Mouse (Mus musculus): Measurements from ENCODE around the gene Efna1. TPM values are rescaled to one million over a fixed set of nuclear protein-coding genes. Genes with fewer than 3 reads are reported as not detected.

Gene Efna1
- polyA plus RNA-seq, 1 experiment from 2014 or later: 12.4 TPM

DNA sequence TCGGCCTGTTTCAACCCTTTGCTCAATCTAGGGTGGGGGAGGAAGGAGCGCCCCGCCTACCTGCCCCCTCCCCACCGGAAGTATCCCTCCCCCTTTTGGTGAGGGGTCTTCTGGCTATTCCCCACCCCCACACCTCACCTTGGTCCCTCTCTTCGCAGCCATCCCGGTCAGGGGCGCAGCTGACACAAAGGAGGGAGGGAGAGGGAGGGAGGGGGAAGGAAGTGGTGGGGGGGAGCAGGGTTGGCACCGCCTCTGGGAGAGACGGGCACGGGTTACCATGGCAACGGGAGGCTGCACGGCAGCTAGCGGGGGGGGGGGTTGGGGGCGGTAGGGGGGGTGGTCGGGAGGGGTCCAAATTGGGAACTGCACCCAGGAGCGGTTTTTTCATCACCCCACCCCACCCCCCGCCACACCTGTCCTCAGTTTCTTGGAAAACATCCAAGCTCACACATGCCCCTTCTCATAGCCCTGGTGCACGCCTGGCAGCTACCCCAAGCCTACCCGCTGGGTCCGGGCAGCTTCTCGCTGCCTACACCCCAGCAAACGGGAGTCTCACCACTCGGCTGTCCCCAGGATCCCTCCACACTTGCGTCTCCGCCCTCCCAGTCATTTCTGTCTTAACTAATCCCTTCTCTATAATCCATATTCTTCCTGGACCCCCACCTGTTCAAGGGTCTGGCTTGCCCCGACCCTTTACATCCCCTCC is 35.8 kb downstream of the Efna1 start:
- DNase-seq (ENCODE audit: low spot score): peak; percentile 71

DNA sequence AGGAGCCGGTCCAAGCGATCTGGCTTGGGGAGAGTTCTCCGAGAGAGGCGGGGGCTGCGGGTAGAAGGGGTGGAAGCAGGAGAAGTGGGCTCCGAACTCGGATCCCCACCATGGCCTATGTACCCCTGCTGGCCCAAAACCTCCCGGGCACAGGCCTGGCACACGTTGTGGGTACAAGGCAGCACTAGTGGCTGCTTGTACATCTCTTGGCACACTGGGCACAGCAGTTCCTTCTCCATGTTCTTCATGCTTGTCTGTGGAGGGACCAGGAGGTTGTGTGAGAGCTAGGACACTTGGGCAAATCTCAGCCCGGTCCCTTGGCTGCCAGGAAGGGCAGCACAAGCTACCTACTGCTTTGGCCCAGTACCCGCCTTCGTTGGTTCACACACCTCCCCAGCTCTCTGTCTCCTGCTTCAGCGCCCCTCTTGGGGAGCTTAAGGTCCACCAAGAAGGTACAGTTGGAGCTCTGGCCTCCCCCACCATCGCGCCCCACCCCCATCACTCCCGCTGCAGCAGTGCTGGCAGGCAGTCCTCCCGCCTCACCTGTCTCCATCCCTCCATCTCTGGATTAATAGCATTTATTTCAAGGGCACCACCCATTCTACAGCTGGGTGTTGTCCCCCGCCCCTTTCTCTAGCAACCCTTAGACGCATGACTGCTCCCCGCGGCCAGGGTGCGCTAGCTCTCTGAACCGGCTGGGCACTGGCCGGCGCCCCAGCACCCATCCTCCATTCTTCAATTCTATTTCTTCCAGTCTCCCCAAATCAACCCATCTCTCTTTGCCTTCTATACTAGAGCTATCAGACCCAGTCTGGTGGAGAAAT is 36.6 kb downstream of the Efna1 start:
- no peak for DNase-seq (ENCODE audit: low spot score)

DNA sequence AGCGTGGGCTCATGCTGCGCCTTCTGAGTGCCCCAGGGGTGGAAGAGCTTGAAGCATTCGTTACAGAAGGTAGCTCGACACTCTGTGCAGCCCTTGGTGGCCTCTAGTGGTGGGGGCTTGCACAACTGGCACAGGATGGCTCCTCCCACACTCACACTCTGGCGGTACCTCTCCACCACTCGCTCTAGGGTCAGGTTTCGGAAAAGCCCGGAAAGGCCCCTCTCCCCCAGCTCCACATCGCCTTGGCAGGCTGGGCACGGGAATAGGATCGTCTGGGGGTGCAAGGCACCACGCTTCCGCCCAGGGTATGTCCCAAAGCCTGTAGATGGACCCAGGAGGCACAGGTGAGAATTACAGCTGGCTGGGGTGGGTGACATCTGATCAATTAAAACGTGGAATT is 37.3 kb downstream of the Efna1 start:
- DNase-seq (ENCODE audit: low spot score): peak; percentile 83

DNA sequence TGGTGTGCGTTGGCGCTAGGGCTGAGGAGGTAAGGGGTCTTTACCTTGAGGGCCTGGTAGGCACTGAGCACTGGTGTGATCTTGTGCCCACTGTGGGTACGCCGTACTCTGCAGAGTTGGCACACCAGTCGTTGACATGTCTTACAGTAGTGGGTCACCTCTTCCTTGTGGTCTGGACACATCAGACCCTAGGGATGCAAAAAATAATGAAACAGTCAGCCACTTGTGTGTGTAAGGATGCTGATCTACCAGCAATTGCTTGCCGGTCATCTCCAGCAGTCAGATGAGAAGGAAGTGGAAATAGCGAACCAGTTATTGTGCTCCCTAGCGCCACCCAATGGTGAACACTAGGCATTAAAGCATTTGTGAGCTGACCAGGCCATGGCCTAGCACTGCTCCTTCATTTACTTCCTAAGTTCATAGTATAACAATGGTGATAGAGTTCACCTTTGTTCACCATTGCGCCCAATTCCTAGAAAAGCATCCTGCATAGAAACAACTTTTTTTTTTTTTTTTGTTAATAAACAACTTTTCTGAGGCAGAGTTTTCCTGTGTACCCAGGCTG is 38.5 kb downstream of the Efna1 start:
- peak; percentile 26 for DNase-seq (ENCODE audit: low spot score)

DNA sequence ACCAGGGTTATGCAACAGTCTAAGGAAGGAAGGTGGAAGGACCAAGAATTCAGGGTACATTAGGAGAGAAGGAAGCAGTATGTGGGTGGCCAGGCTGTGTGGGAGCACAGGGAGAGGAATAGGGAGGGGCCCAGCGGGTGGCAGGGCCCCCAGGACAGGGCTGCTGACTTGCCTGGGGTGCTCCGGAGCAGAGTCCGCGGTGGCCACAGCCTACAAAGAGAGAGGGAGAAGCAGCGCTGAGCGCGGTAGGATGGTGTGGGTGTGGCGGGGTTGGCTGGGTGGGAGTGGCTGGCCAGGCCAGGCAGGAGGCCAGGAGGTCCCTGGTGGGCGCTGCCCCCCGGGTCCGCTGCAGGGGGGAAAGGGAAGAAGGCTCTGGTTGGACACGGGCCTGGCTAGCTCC is 42.4 kb downstream of the Efna1 start:
- DNase-seq (ENCODE audit: low spot score): no peak

DNA sequence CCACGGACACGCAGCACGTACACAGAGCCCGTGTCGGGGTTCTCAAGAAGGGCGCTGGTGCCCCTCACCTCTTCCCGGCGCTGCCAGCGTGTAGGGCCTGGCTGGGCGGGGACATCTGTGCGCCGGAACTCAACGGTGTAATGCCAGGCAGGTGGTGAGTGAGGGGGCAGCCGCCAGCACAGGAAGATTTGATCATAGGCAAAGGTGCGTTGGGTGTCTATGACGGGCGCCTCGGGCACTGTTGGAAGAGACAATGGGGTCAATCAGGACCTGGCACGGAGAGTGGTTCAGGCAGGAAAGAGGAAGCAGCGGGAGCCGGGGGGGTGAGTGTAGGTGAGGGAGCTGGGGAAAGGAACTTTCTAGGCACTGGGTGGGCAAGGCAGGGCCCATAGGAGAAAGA is 43.3 kb downstream of the Efna1 start:
- DNase-seq (ENCODE audit: low spot score): no peak

DNA sequence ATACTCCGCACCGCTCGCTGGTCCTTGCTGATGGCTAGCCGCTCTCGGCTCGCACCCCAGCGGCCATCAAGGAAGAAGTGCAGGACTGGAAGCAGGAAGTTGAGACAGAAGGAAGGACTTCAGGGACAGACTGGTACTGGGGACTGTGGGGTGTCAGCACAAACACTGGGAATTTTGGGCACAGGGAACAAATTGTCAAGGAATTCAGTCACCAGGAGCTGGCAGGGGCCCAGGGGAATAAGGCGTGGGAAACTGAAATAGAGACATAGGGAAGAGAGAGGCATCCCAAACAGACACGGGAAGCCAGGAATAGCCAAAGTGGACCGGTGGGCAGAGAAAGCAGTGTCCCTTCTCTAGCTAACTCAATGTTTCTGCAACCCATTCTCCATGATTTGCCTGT is 44.4 kb downstream of the Efna1 start:
- no peak for DNase-seq (ENCODE audit: low spot score)

DNA sequence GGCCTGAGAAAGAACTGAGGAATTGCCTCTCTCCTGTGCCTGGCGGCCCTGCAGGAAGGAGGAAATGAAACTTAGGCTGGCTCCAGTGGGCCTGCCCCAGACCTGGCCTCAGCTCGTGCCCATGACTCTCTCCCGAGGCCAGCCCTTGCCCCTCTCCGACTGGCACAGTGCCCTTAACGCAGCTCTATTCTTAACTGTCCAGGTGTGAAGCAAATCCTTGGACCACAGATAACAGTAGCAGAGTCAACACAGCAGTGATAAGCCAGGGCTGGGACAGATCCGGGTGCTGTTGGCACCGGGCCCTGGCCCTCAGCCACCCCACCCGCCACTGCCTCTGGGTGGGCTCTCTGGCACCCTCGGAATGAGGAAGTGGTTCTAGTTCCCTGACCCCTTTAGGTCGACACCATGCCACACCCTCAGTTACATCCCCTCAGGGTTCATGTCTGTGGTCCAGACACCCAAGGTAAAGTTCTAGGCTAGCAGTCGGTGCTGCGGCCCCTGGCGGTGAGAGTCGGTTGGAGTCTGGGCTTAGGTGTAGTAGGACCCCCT is 47.3 kb downstream of the Efna1 start:
- DNase-seq (ENCODE audit: low spot score): no peak

DNA sequence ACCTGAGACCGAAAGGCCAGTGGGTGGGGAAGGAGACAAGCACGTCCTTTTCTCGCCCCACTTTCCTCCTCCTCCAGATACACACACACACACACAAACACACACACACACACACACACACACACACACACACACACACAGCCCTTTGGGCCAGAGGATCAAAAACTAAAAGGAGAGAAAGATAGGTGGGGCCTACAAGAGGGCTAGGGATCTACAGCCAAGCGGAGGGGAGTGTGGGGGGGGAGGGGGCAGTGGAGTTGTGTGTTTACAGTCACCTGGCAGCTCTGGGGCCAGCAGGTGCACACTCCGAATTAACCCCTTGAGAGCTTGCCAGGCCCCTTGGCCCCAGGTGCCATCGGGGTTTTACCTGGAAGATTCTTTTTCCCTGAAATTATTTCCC is 48.3 kb downstream of the Efna1 start:
- DNase-seq (ENCODE audit: low spot score): no peak

DNA sequence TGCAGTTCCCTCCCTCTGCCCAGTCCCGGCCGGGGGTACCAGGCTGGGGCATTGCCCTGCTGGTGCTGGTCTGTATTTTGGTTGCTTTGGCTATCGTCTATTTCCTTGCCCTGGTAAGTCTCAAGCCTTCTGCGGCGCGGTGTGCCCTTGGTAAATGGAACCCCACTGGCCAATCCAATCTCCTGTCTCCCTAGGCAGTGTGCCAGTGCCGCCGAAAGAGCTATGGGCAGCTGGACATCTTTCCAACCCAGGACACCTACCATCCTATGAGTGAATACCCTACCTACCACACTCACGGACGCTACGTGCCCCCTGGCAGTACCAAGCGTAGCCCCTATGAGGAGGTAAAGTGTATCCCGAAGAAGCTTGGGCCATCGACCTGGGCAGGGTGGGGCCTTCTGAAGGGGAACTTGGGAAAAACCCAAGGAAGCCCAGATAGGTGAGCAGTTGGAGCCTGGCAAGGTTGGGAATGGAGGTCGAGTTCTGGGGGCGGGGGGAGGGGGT is 49.1 kb downstream of the Efna1 start:
- DNase-seq (ENCODE audit: low spot score): no peak

DNA sequence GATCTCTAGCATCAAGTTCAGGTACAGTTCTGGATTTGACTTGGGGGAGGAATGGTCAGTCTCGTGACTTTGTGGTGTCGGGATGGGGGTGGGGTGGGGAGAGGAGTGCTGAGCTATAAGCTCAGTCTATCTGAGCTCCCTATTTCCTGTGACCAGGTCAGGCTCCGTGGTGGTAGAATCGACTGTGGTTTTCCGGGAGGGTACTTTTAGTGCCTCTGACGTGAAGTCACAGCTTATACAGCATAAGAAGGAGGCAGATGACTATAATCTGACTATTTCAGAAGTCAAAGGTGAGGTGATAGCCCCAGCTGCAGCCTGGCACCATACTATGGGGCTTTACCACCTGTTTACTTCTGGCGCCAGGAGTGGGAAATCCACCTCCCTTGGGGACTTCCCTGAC is 49.6 kb downstream of the Efna1 start:
- DNase-seq (ENCODE audit: low spot score): no peak

DNA sequence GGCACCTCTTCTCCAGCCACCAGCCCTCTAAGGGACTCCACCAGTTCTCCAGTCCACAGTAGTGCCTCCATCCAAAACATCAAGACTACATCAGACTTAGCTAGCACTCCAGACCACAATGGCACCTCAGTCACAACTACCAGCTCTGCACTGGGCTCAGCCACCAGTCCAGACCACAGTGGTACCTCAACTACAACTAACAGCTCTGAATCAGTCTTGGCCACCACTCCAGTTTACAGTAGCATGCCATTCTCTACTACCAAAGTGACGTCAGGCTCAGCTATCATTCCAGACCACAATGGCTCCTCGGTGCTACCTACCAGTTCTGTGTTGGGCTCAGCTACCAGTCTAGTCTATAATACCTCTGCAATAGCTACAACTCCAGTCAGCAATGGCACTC is 50.4 kb downstream of the Efna1 start:
- no peak for DNase-seq (ENCODE audit: low spot score)

DNA sequence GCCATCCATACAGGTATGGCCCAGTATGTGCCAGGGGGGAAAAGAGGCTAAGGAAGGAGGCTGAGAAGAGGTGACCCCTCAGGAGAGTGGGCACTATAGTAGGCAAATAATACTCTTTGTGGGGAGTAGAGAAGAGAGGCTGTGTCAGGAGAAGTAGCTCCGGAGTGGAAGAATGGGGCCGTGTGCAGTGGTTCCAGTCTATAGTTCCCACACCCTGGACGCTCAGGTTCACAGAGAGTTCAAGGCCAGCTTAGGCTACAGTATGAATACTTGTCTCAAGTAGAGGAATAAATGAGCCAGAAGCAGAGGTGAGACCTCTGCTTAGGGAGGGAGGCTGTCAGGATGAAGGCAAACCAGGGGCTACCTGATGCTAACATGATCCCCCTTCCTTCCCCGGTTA is 51.7 kb downstream of the Efna1 start:
- no peak for DNase-seq (ENCODE audit: low spot score)

DNA sequence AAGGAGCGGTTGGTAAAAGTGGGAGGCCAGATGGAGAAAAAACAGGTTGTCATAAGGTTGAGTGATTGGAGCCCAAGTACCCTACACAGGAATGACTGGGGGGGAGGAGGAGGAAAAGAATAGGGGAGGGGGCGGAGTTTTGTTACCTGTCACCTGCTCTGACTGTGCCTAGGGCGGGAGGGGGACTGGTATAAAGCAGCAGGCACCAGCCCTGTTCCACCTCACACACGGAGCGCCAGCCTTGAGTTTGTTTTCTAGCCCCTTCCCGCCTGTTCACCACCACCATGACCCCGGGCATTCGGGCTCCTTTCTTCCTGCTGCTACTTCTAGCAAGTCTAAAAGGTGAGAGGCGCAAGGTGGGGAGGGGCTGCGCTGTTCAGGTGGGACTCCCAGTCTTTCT is 52.1 kb downstream of the Efna1 start, which contains the start of gene Muc1:
Muc1 (plus strand) TSS at position 222 of the 400 bp plus-strand sequence.
- no peak for DNase-seq (ENCODE audit: low spot score)

DNA sequence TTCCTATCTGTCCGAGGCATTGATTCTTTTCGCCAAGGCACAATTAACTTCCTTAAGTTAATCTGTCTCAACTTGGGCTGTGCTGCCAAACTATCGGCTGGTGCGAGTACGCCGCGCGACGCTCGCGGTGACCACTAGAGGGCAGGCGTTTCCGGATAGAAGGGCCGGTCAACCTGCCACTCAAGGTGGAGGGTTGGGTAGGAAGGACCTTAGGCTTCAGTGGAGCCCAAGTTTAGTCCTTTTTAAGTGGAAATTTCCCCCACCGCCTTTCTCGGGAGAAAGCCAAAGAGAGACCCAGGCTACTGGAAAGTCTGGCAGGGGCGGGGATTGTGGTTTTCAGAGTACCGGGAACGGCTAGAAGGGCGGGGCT is 52.8 kb downstream of the Efna1 start:
- DNase-seq (ENCODE audit: low spot score): peak; percentile 84

DNA sequence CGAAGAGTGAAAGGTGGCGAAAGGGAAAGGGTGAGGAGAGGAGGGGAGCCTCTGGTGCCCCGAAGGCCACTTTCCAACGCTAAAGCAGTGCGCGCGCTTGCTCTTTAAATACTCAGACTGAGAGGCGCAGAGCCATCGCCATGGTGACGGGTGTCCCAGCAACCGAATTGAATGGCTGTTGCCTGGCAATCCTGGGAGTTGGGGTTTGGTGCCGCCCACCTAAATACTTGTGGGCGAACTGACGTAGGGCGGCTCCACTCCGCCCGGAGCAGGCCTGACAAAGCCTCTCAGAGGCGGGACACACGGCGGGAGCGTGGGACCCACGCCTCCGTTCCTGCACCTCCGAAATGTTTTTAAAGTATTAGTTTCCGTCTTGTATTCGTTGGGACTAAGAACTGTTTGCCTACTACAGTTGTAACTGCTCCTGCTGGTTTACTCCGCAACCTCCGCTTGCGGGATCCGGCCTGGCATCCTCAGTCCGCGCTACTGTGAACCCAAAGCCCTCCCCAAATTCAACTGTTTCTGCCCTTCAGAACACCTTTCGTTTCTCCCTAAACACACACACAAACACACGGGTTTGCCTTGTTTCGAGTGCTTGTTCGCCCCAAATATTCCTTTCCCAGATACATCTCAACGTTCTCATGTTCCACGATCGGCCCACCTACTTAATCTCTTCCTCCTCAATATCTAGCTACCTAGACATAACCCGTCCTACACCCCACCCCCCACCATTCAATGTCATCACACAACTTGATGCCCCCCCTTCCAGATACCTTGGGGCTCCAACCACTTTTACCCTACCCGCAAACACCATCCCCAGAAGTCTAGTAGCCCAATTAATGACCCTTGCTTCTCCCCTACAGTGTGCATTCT is 53.4 kb downstream of the Efna1 start:
- peak; percentile 48 for DNase-seq (ENCODE audit: low spot score)

DNA sequence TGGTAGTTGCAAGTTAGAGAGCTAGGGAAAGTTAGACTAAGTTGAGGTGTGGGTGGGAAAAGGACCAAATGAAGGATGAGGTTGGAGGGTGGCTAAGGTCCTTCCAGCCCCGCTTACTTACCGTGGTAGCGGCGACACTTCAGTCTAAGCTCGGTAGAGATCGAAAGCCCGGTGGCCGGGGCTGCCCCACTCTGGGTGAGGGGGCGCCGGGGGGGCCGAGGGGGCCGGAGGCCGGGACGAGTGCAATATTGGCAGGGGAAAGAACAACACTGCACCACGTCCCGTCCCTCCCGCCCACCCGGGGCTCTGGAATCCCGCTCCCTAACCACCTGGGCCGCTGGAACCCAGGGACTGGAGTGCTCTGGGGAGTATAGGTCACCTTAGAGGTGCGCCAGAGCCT is 54.0 kb downstream of the Efna1 start, which contains the start of gene Mtx1:
Mtx1 (minus strand) TSS at position 189 of the 400 bp plus-strand sequence.
- no peak for DNase-seq (ENCODE audit: low spot score)

DNA sequence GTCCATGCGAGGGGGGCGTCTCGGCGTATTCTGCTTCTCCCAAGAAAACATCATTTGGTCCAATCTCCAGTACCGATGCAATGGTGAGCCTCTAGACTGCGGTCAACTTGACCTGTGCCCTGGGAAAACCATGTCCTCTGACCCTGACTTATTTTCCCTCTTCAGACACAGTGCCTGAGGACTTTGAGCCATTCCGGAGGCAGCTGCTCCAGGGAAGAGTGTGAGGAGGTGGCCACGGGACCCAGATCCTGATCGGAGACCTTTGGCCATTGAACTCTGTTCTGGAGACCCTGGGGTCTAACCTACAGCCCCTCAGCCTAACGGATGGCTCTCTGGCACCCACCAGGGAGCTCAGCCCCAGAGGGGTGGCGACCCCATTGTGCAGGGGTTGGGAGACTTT is 54.6 kb downstream of the Efna1 start:
- DNase-seq (ENCODE audit: low spot score): no peak

DNA sequence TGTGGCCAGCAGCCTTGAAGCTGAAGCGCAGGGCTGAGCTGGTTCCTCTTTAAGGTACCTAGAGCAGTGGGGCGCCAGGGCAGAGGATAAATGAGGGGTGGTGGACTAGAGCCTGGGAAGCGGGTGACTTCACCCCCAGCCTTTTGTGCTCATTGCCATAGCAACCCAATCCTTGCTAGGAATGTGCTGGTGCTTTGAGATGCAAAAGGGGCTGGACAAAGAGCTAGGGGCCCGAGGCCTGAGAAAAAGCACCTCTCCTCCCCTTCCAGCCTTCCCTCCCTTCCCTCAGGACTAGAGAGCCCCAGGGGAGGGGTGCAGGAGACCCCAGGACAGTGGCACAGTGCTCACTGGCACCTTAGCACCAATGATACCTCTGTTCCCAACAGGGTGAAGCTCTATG is 55.0 kb downstream of the Efna1 start:
- DNase-seq (ENCODE audit: low spot score): no peak

DNA sequence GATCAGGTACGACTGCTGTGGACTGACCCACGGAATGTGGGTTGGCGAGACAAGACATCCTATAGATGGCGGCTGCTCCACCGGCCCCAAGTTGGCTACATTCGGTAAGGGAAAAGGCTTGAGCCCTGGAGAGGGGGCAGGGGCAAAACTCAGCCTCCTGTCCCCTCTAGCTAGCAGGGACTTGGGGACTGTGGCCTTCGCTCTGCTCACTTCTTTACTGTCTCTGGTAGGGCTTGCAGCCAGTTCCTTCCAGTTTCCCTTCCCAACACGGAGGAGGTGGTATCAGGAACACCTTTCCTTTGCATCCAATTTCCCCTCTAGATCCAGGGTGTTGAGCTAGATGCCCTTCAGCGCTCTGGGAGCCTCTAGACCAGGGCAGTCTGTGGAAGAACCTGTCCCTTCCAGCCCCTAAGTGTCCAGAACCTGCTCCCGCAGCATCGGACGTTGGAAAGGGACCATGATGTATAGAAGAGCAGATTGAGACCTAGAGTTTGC is 55.6 kb downstream of the Efna1 start:
- no peak for DNase-seq (ENCODE audit: low spot score)

DNA sequence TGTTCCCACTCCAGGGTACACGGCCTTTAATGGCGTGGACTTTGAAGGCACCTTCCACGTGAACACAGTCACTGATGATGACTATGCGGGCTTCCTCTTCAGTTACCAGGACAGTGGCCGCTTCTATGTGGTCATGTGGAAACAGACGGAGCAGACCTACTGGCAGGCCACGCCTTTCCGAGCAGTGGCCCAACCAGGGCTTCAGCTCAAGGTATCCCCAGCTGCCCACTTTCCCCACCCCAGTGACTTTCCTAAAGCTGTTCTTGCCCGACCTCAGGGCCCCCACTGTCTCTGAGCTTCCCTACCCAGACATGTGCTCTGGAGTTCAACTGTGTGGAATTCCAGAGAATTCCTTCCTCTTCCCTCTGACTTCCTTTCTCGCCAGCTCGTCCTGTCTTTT is 56.1 kb downstream of the Efna1 start:
- DNase-seq (ENCODE audit: low spot score): no peak

Data from thymus, postnatal 0 days (tissue).